Mouse (Mus musculus) CD4-positive helper T cell, adult 2 months (primary cell): ENCODE measurements at regions not wholly inside any gene's neighbourhood (a gene's known extent, or its start where the extent isn't known, plus 50 kb on each side); places are given as distances from the start of the nearest gene placed in this dataset.
"Not testable (repeated sequence)": the region's sequence is repeated elsewhere in the genome, so short reads cannot be mapped to it uniquely, and the experiment has no call there.

Source experiments
- DNase-seq: peaks from one replicate; pipeline ENCODE4 v3.0.0-alpha.2; 2012; ENCODE audit warnings: low read depth, missing footprints, low spot score

GRCm38 (mm10) chr9:41914611-41915010 is 209.5 kb downstream of the Sorl1 start:
- no peak for DNase-seq

GRCm38 (mm10) chr9:41913911-41914310 is 210.2 kb downstream of the Sorl1 start:
- no peak for DNase-seq

DNA sequence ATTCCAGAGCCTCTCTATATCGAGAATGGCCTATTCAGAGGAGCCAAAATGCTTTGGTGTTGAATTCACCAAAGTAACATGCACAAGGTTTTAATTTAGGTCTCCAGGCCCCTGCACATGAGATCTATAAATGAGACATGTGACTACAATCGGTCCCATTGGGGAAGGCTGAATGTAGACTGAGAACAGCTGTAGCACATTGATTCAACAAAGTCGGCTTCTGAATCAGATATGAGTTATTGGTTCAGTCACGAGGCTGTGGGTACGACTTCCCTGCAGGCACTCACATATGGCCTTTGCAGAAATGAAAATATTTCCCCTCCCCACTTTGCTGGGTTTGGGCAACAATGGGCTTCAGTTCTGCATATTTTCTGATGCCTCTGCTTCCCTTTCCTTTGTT is 211.6 kb downstream of the Sorl1 start:
- no peak for DNase-seq

- DNase-seq = no peak
Observed at GRCm38 (mm10) chr9:41900606-41900974, 223.5 kb downstream of the Sorl1 start.

DNA sequence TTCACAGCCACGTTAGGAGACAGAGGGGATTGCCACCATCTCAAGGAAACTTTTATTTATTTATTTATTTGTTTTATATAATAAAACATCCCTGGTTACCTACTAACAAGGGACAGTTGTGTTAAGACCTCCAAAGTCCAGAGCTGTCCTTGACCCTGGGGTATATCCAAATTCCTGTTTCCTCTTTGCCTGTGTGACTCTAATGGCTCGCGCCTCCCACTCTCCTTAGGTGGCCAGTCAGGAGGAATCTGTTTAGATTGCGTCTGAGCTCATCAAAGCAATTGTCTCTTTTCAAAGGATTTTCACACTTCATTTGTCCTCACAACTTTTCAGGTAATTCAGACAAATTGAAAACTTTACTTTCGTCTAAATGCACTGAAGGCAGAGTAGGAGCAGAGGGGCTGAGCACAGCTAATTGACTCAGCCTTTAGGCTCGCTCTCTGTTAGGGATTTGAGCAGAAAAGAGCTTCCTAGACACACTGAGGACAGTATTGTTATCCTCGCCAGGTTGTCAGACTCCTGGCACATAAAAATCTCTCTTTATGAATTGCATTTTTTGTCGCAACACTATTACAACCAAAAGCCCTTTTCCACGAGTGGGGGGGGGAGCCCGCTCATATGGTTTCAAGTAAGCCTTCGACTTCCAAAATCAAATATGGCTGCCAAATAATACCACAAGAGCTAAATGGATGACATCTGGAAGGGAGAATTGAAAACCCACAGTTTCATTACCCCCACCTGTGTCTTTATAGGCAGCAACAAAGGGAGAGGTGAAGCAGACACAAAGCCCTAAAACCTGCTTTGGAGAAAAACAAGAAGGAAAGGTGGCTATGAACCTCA is 224.1 kb downstream of the Sorl1 start:
- DNase-seq = no peak

DNA sequence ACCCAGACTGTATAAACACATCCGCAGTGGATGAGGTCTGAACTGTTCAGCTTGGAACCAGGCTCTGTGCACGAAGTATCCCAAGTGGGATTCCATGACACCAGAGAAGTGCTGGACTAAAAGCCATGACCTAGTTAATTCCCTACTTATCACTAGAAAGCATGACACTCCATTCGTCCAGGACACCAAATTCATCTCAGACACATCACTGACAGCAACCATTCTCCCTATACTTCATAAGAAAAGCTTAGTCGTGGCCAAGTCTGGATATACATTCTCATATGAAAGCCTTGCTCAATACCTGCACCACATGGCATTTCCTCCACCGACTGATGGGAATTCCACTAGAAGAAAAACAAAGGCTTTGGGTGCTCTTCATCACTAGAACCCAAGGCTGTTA is 229.0 kb downstream of the Sorl1 start:
- no peak for DNase-seq

GRCm38 (mm10) chr9:41892841-41893240 is 231.3 kb downstream of the Sorl1 start:
- no peak for DNase-seq

GRCm38 (mm10) chr9:41891206-41891605 is 232.9 kb downstream of the Sorl1 start:
- DNase-seq = no peak

GRCm38 (mm10) chr9:41890273-41891141 is 233.6 kb downstream of the Sorl1 start:
- no peak for DNase-seq

GRCm38 (mm10) chr9:41889568-41890272 is 234.4 kb downstream of the Sorl1 start:
- DNase-seq = no peak

DNA sequence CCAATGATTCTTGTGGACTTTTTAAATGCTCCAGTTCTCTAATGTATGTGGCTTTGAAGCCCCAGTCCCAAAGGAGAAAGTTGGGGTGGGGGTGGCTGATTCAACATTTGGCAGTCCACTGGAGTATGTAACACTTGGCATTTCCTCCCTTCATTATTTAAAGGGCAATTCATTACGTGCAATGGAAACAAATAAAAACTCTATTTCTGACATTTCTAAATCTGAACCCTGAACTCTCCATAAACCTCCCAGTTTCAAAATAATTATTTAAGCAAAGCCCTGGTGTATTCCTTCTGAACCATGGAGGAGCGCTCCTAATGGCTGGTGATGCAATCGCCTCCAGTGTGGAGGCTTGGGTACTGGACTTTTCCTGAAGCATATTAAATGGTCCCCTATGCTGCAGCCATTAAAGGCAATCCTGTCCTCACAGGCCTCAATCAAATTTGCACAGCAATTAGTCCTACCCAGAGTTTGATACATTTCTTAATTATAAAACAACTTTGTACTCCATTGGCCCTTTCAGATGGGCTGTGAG is 235.4 kb downstream of the Sorl1 start:
- DNase-seq = no peak

DNA sequence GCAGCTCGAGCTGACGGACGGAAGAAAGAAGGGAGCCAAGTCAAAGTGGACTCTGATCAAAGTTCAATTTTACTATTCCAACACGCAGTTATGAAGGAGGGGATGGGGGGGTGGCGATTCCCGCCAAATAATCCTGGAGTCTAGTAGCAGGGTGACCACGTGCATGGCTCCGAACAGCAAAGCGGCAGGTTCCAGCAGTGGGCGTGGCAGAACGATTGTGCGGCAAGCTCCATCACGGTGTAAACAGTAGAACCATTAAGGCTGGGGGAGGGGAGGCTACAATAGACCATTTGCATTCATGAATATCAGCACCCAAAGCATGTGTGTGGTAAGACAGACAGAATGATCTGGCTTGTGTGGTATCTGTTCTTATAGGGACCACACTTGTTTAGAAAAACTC is 237.6 kb downstream of the Sorl1 start:
- not testable (repeated sequence) for DNase-seq

- DNase-seq = no peak
Observed at GRCm38 (mm10) chr9:41880457-41880856, 243.6 kb downstream of the Sorl1 start.

DNA sequence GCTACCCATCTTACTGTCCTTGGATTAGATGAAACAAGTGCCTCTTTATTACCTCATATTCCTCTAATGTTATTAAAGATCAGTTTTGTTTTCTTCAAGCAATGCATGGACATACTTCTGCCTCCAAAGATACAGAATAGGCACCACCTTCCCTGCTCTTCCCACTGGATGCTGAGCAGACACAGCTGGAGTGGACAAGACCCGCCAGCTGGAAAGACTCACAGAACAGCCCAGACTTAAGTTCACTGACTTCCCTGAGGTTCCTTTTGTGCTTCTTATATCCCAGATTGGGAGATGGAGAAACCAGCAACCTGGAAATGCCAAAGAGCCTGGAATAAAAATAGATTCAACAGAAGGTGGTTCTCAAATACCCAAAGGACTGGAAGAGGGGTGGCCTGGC is 245.0 kb downstream of the Sorl1 start:
- DNase-seq = no peak

DNA sequence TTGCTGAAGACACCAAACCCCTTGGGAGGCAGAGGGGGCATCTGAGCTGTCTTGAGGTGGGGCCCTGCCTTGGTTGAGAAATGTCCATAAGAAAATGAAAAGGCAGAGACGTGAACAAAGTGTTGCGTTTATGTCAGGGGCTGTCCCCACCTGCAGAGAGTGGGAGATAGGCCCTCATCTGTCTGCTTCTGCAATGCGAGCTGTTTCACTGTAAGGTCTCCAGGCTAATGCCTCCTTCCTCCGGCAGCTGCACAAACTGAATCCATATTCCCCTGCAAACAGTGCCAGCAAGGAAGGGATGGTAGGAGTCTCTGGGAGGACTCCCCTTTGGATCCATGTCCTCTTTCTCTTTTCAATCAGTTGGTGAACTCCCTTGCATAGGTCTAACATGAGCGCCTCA is 263.0 kb downstream of the Sorl1 start:
- DNase-seq = no peak

DNA sequence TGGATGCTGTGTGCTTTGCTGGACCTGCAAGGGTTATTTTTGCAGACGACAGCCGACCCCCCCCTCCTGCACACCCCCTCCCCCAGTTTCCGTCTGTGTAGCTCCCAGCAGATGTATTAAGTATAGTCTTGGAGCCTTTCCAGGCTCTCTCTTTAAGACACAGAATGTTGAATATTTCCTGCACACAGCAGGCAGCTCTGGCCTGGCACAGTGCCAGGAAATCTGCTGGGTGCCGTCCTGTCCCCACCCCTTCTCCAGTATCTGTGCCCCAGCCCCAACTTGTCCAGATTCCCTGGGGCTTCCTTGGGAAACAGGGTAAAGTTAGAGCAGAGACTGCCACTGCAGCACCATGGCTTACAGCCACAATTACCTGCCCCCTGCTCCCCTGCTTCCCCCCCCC is 263.4 kb downstream of the Sorl1 start:
- no peak for DNase-seq

- DNase-seq = no peak
Observed at GRCm38 (mm10) chr9:41859780-41860179, 264.3 kb downstream of the Sorl1 start.

DNA sequence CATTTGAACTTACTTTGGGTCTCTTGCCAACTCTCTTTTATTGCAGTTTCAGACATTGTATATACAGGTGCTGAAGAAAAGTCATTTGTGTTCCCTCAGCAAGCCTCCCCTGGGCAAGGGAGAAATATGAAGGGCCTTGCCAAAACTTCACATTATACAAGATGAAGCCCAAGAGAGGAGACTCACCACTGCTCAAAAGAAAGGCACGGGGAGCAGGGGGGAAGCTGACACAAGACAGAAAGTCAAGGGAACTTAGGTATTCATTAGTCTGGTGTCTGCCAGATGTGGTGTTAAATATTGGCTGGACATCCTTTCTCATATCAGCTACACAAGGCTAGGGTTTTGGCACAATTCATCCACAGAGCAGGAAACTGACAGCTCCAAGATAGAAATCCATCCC is 272.0 kb downstream of the Sorl1 start:
- DNase-seq = no peak

DNA sequence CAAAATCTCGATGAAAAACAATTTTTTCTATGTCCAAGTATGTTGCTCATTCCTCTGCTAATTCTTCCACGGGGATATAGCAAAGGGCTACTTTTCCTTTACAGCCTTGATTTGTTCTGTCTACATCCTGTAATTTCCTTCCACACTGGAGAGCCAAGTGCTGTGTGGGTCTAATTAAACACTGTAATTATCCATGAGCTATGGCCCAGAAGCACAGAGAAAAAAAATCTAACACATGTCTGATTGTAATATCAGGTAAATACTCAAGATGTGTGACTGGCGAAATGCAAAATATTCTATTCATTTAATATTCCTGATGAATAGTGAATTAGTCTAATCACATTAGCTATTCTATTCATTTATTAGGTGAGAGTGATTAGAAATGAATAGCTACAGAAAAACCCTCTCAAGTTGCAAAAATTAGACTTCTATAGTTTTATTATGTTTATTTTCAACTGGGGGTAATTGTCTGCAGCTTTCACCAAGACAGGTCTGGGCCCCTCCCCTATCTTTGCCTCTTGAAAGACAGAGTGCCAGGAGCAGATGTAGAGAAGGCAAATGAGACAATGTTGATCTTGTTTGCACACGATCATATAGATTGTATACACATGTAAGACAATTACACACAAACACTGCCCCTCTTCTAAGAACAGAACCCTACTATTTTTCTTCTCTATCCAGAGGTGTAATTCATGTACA is 274.3 kb downstream of the Sorl1 start:
- no peak for DNase-seq

DNA sequence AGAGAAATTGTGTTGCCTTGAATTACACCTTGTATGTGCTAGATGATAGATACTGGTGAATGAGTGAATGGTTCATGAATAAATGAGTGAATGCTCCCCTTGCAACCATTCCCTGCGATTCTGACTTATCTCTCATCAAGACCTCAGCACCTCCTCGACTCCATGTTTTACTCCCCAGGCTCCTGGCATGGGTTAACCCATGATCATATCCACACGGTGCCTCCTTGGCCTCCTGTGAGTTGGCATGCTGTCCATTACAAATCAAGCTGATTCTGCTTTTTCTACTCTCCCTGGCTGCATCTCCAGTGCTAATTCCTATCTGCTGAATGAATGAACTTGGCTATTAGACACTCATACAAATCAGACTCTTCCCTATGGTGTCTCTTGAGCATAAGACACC is 279.5 kb downstream of the Sorl1 start:
- no peak for DNase-seq
